Mouse (Mus musculus) urinary bladder, postnatal 14 days (tissue): Measurements from ENCODE around the gene Cnn2.

Experiments
- DNase-seq: peaks from one replicate; pipeline ENCODE4 v3.0.0; 2021; ENCODE audit warnings: low spot score

Cnn2 gene

GRCm38 (mm10) chr10:79988506-79989271 lies at the start of gene Cnn2:
TSS of gene Cnn2 (plus strand) at chr10:79988584.
- peak; percentile 68 for DNase-seq

GRCm38 (mm10) chr10:79940749-79941148 lies 47.6 kb upstream of the Cnn2 start:
- DNase-seq, result no peak

GRCm38 (mm10) chr10:79942988-79943387 lies 45.4 kb upstream of the Cnn2 start:
- no peak for DNase-seq

- no peak for DNase-seq
These were observed 44.9 kb upstream of the Cnn2 start for GRCm38 (mm10) chr10:79943471-79943901.

GRCm38 (mm10) chr10:79945507-79946234 lies 42.7 kb upstream of the Cnn2 start:
- peak; percentile 65 for DNase-seq

- DNase-seq, result no peak
These were observed 41.5 kb upstream of the Cnn2 start for GRCm38 (mm10) chr10:79946752-79947322.

GRCm38 (mm10) chr10:79947502-79947901 lies 40.9 kb upstream of the Cnn2 start:
- no peak for DNase-seq

GRCm38 (mm10) chr10:79949873-79950272 lies 38.5 kb upstream of the Cnn2 start:
- DNase-seq, result no peak

- no peak for DNase-seq
These were observed 37.7 kb upstream of the Cnn2 start for GRCm38 (mm10) chr10:79950661-79951060.

- no peak for DNase-seq
These were observed 34.4 kb upstream of the Cnn2 start for GRCm38 (mm10) chr10:79953946-79954345.

GRCm38 (mm10) chr10:79955691-79956090 lies 32.7 kb upstream of the Cnn2 start:
- DNase-seq, result no peak

GRCm38 (mm10) chr10:79956643-79957154 lies 31.7 kb upstream of the Cnn2 start:
- no peak for DNase-seq

- peak; percentile 86 for DNase-seq
These were observed 30.1 kb upstream of the Cnn2 start for GRCm38 (mm10) chr10:79958140-79958816.

- peak; percentile 55 for DNase-seq
These were observed 29.0 kb upstream of the Cnn2 start for GRCm38 (mm10) chr10:79959412-79959811.

GRCm38 (mm10) chr10:79959847-79960601 lies 28.4 kb upstream of the Cnn2 start, which contains the start of gene Wdr18:
TSS of gene Wdr18 (plus strand) at chr10:79960152.
- DNase-seq, result peak; percentile 99

- no peak for DNase-seq
These were observed 27.6 kb upstream of the Cnn2 start for GRCm38 (mm10) chr10:79960671-79961294.

- DNase-seq, result no peak
These were observed 23.7 kb upstream of the Cnn2 start for GRCm38 (mm10) chr10:79964727-79965126.

GRCm38 (mm10) chr10:79965325-79965724 lies 23.1 kb upstream of the Cnn2 start:
- no peak for DNase-seq

- no peak for DNase-seq
These were observed 21.4 kb upstream of the Cnn2 start for GRCm38 (mm10) chr10:79966886-79967400.

GRCm38 (mm10) chr10:79968181-79968580 lies 20.2 kb upstream of the Cnn2 start:
- no peak for DNase-seq

- no peak for DNase-seq
These were observed 19.2 kb upstream of the Cnn2 start for GRCm38 (mm10) chr10:79969124-79969568.
